8 mouse cellular contexts compared by ENCODE assay signal in genomic region chr2:18588232-18588631, GRCm38 (mm10).
DNase-seq lines count a peak whose midpoint lies in the region; ATAC-seq and TF ChIP-seq lines count a peak whose summit lies in the region.

No protein-coding gene starts in this region.

- H3K36me3 ChIP-seq in limb, embryonic 15.5 days = no peaks in the 10 kb centered on the region
- no peaks in the 10 kb centered on the region for H3K36me3 ChIP-seq in stomach, embryonic 15.5 days

- no peak for ATAC-seq in limb, embryonic 15.5 days (ENCODE audit: insufficient number of reproducible peaks, low FRiP score, low TSS enrichment, low read depth)
- no peak for ATAC-seq in stomach, embryonic 15.5 days (ENCODE audit: insufficient read depth, low FRiP score, low read depth)

- 4% methylated on average over 4 of the region's 4 CpGs for WGBS in limb, embryonic 15.5 days
- WGBS in stomach, embryonic 15.5 days = under 1% methylated on average over 4 of the region's 4 CpGs

- H3K4me2 ChIP-seq in limb, embryonic 15.5 days = peak overlapping the region; percentile 42
- H3K4me2 ChIP-seq in stomach, embryonic 15.5 days = peak overlapping the region; percentile 60

- intact Hi-C loops in gastrocnemius, adult 2 months (cut with DNase I) = loop anchor here (5.0 to 10.0 kb wide), 4 partner anchors 84 to 561 kb away; partner anchors contain the start of genes Commd3 and Dnajc1

- no peaks in the 10 kb centered on the region for H3K9me3 ChIP-seq in limb, embryonic 15.5 days
- no peaks in the 10 kb centered on the region for H3K9me3 ChIP-seq in stomach, embryonic 15.5 days

- H3K4me3 ChIP-seq in gastrocnemius, adult 2 months = peak overlapping the region; percentile 76
- H3K4me3 ChIP-seq in limb, embryonic 15.5 days = peak overlapping the region; percentile 56
- peak overlapping the region; percentile 54 for H3K4me3 ChIP-seq in stomach, embryonic 15.5 days (replicated peaks)

- 0 out of 2 replicates have a peak overlapping the region, but pooled peaks have one; percentile 33 for H3K9ac ChIP-seq in limb, embryonic 15.5 days
- H3K9ac ChIP-seq in stomach, embryonic 15.5 days = peak overlapping the region; percentile 4; the same call in 1 of the 2 replicates

- DNase-seq in gastrocnemius, adult 2 months = no peak
- no peak for DNase-seq in gastrocnemius, adult 18-20 months (ENCODE audit: low spot score)
- DNase-seq in retina, postnatal 1 day = peak; percentile 18
- DNase-seq in retina, embryonic 14.5 days (ENCODE audit: low spot score) = no peak
- no peak for DNase-seq in cerebellum, postnatal 14 days
- no peak for DNase-seq in urinary bladder, postnatal 4 days (ENCODE audit: low spot score in 2 of 2)

- H3K27me3 ChIP-seq in limb, embryonic 15.5 days = peaks cover 3% of the 10 kb centered on the region; the same call in 1 of the 2 replicates
- no peaks in the 10 kb centered on the region for H3K27me3 ChIP-seq in stomach, embryonic 15.5 days (replicated peaks)

- no peak for TF ChIP-seq CTCF in gastrocnemius, adult 2 months (IDR thresholded peaks at IDR 0.05)

- H3K27ac ChIP-seq in gastrocnemius, adult 2 months = peak overlapping the region; percentile 81
- H3K27ac ChIP-seq in limb, embryonic 15.5 days = 0 out of 2 replicates have a peak overlapping the region, but pooled peaks have one; percentile 78
- peak overlapping the region; percentile 80 for H3K27ac ChIP-seq in stomach, embryonic 15.5 days

- no peaks in the 10 kb centered on the region for H3K4me1 ChIP-seq in limb, embryonic 15.5 days
- H3K4me1 ChIP-seq in stomach, embryonic 15.5 days = no peaks in the 10 kb centered on the region
